Mouse (Mus musculus): ENCODE measurements around the gene Fam172a. TPM values are rescaled to one million over a fixed set of nuclear protein-coding genes. Genes with fewer than 3 reads are reported as not detected.
"Not testable (repeated sequence)": the region's sequence is repeated elsewhere in the genome, so short reads cannot be mapped to it uniquely, and the experiment has no call there.

The Fam172a gene
- polyA plus RNA-seq (2012; rRNA removed): 15.2 and 16.3 TPM in 2 replicates

GRCm38 (mm10) chr13:77701733-77702132 is at the start of gene Fam172a:
Gene Fam172a, plus strand, starts transcription at chr13:77702033.
- H3K27me3 ChIP-seq (ENCODE audit: control insufficient read depth, insufficient read depth, low read length); H3K27ac ChIP-seq (ENCODE audit: insufficient read depth, low read length); H3K4me1 ChIP-seq (ENCODE audit: control insufficient read depth, insufficient read depth, low read length); DNase-seq; H3K4me3 ChIP-seq (replicated peaks; ENCODE audit: insufficient read depth, low read depth, low read length): not testable (repeated sequence)
- 75% methylated on average over 1 of the region's 6 CpGs for WGBS

DNA sequence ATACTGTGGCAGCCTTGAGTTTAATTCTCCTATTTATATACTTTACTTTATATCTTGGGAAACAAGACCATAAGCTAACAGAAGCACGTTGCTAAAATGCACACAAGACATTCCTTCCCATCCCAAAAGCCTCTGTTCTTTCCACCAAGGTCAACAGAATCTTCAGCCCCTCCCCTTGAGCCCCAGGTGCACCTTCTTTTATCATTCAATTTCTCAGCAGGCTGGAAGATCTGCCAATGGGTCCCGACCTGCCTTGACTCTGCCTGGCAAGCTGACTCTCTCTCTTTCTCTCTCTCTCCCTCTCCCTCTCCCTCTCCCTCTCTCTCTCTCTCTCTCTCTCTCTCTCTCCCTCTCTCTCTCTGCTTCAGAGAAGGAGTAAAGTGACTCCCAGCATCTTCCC is 13.2 kb upstream of the Fam172a start:
- WGBS: 17% methylated on average over 2 of the region's 2 CpGs
- H3K27ac ChIP-seq (ENCODE audit: insufficient read depth, low read length): no peak overlapping the region
- no peak for DNase-seq
- H3K4me3 ChIP-seq (replicated peaks; ENCODE audit: insufficient read depth, low read depth, low read length): no peak overlapping the region
- H3K27me3 ChIP-seq (ENCODE audit: control insufficient read depth, insufficient read depth, low read length): no peaks in the 10 kb centered on the region
- TF ChIP-seq POLR2A (IDR thresholded peaks at IDR 0.05; ENCODE audit: borderline replicate concordance, insufficient read depth, low read length): no peak
- TF ChIP-seq CTCF (IDR thresholded peaks at IDR 0.05; ENCODE audit: borderline replicate concordance, insufficient read depth, low read depth, low read length): no peak
- no peaks in the 10 kb centered on the region for H3K4me1 ChIP-seq (ENCODE audit: control insufficient read depth, insufficient read depth, low read length)

DNA sequence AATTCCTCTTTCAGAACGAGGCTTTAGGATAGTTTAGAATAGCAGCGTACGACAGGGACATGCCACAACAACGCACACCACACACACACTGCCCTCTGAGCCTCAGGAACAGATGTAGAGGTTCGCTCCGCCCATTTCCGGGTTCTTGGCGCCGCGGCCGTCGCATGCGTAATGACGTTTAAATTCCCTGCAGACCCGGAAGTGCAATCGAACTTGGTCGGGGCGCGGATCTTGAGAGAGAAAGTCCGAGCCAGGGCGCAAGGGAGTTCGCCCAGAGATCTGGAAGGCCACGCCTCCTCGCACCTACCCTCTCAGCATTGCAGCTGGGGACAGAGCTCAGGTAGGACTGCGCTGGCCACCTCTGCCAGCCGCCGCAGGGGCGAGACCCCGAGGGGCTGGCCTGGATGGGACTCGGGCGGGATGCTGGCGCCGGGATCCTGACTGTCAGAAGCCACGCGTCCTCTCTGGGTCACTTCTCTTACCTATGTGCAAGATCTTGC is 6.7 kb downstream of the Fam172a start:
- DNase-seq: peak; percentile 90 to 92
- peak overlapping the region; percentile 95 for H3K4me3 ChIP-seq (replicated peaks; ENCODE audit: insufficient read depth, low read depth, low read length)
- H3K27ac ChIP-seq (ENCODE audit: insufficient read depth, low read length): no peak overlapping the region; the same call in 1 of the 2 replicates
- WGBS: under 1% methylated on average over 35 of the region's 35 CpGs
- no peaks in the 10 kb centered on the region for H3K4me1 ChIP-seq (ENCODE audit: control insufficient read depth, insufficient read depth, low read length)
- TF ChIP-seq CTCF (IDR thresholded peaks at IDR 0.05; ENCODE audit: borderline replicate concordance, insufficient read depth, low read depth, low read length) (no peak), POLR2A (IDR thresholded peaks at IDR 0.05; ENCODE audit: borderline replicate concordance, insufficient read depth, low read length) (peak; percentile 77; the same call in 1 of the 2 replicates)
- no peaks in the 10 kb centered on the region for H3K27me3 ChIP-seq (ENCODE audit: control insufficient read depth, insufficient read depth, low read length)

GRCm38 (mm10) chr13:77717499-77717898 is 15.7 kb downstream of the Fam172a start:
- 95% methylated on average over 2 of the region's 2 CpGs for WGBS
- Histone ChIP-seq H3K4me1 (ENCODE audit: control insufficient read depth, insufficient read depth, low read length) (no peaks in the 10 kb centered on the region), H3K4me3 (replicated peaks; ENCODE audit: insufficient read depth, low read depth, low read length) (no peak overlapping the region), H3K27ac (ENCODE audit: insufficient read depth, low read length) (no peak overlapping the region), H3K27me3 (ENCODE audit: control insufficient read depth, insufficient read depth, low read length) (no peaks in the 10 kb centered on the region)
- no peak for TF ChIP-seq POLR2A (IDR thresholded peaks at IDR 0.05; ENCODE audit: borderline replicate concordance, insufficient read depth, low read length)
- TF ChIP-seq CTCF (IDR thresholded peaks at IDR 0.05; ENCODE audit: borderline replicate concordance, insufficient read depth, low read depth, low read length): no peak
- no peak for DNase-seq

DNA sequence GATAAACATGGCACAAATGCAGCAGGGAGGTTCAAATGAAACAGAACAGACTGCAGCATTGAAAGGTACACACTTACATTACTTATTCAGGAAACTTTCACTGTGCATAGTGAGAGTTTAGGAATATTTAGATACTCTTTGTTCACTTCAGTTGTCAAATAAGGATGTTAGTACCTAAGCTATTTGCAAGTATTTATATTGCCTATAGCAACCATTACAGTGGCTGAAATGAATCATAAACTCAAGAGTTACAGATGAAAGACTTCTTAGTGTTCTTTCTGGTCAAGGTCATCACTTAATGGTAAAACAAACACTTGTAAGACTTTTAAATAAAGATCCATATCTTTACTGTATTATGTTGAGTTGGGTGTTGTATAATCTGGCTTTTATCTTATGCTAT is 41.0 kb downstream of the Fam172a start:
- Histone ChIP-seq H3K27me3 (ENCODE audit: control insufficient read depth, insufficient read depth, low read length) (no peaks in the 10 kb centered on the region), H3K4me1 (ENCODE audit: control insufficient read depth, insufficient read depth, low read length) (no peaks in the 10 kb centered on the region)

GRCm38 (mm10) chr13:77777606-77778005 is 75.8 kb downstream of the Fam172a start:
- DNase-seq: no peak
- H3K4me1 ChIP-seq (ENCODE audit: control insufficient read depth, insufficient read depth, low read length): no peaks in the 10 kb centered on the region
- H3K4me3 ChIP-seq (replicated peaks; ENCODE audit: insufficient read depth, low read depth, low read length): no peak overlapping the region
- no peak overlapping the region for H3K27ac ChIP-seq (ENCODE audit: insufficient read depth, low read length)
- WGBS: 89% methylated on average over 2 of the region's 2 CpGs
- H3K27me3 ChIP-seq (ENCODE audit: control insufficient read depth, insufficient read depth, low read length): no peaks in the 10 kb centered on the region
- TF ChIP-seq CTCF (IDR thresholded peaks at IDR 0.05; ENCODE audit: borderline replicate concordance, insufficient read depth, low read depth, low read length) (no peak), POLR2A (IDR thresholded peaks at IDR 0.05; ENCODE audit: borderline replicate concordance, insufficient read depth, low read length) (no peak)

More for the DNA sequence above, 41.0 kb downstream of the Fam172a start:
- Histone ChIP-seq H3K27ac (ENCODE audit: insufficient read depth, low read length) (no peak overlapping the region), H3K4me3 (replicated peaks; ENCODE audit: insufficient read depth, low read depth, low read length) (no peak overlapping the region)
- TF ChIP-seq POLR2A (IDR thresholded peaks at IDR 0.05; ENCODE audit: borderline replicate concordance, insufficient read depth, low read length) (no peak), CTCF (IDR thresholded peaks at IDR 0.05; ENCODE audit: borderline replicate concordance, insufficient read depth, low read depth, low read length) (no peak)
- DNase-seq: no peak

DNA sequence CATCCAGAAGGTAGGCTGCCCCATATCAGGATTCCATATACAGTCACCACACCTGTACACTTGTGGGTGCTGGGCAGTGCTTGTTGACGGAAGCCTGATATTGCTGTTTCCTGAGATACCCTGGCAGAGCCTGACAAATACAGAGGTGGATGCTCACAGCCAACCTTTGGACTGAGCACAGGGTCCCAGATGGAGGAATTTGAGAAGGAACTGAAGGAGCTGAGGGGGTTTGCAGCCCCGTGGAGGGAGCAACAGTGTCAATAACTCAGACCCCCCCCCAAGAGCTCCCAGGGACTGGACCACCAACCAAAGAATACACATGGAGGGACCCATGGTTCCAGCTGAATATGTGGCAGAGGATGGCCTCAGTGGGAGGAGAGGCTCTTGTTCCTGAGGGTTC is 105.5 kb downstream of the Fam172a start:
- WGBS: 97% methylated on average over 2 of the region's 2 CpGs
- H3K27me3 ChIP-seq (ENCODE audit: control insufficient read depth, insufficient read depth, low read length); H3K27ac ChIP-seq (ENCODE audit: insufficient read depth, low read length); H3K4me3 ChIP-seq (replicated peaks; ENCODE audit: insufficient read depth, low read depth, low read length); H3K4me1 ChIP-seq (ENCODE audit: control insufficient read depth, insufficient read depth, low read length); DNase-seq: not testable (repeated sequence)

DNA sequence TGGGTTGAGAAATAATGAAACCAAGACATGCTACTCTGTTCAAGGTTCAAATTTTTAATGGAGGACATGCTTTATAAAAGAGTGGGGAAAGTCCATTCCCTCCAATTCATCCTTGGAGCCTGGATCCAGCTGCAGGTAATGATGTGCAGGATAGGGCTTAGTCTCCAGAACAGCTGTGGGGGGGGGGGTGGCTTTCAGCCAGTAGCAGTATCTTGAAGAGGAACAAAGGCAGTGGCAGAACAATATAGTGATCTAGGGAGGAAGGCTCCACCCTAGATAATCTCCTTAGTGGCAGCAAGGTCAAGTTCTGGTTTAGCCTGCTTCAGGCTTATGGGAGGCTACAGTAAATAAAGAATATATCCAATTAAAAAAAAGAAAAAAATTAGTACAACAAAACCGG is 108.6 kb downstream of the Fam172a start:
- TF ChIP-seq POLR2A (IDR thresholded peaks at IDR 0.05; ENCODE audit: borderline replicate concordance, insufficient read depth, low read length) (no peak), CTCF (IDR thresholded peaks at IDR 0.05; ENCODE audit: borderline replicate concordance, insufficient read depth, low read depth, low read length) (no peak)
- Histone ChIP-seq H3K27me3 (ENCODE audit: control insufficient read depth, insufficient read depth, low read length) (no peaks in the 10 kb centered on the region), H3K4me1 (ENCODE audit: control insufficient read depth, insufficient read depth, low read length) (no peaks in the 10 kb centered on the region), H3K27ac (ENCODE audit: insufficient read depth, low read length) (no peak overlapping the region), H3K4me3 (replicated peaks; ENCODE audit: insufficient read depth, low read depth, low read length) (no peak overlapping the region)
- WGBS: 87% methylated on average over 1 of the region's 1 CpGs
- no peak for DNase-seq

Data from cerebellum, adult 2 months (tissue).